Mouse (Mus musculus) E14TG2a.4 (cell line): ENCODE results near the gene Ttf1.

Experiments
- CTCF ChIP-seq: conservative IDR thresholded peaks from 2 replicates; pipeline ENCODE4 v1.5.1; 2014; ENCODE audit warnings: low read length
- NANOG ChIP-seq: IDR thresholded peaks from 2 replicates; pipeline ENCODE4 v1.6.1; 2014; ENCODE audit warnings: borderline replicate concordance, low read length, mixed read lengths
- POU5F1 ChIP-seq: IDR thresholded peaks from 2 replicates; pipeline ENCODE4 v1.6.1; 2014; ENCODE audit warnings: low read length, borderline replicate concordance

DNA sequence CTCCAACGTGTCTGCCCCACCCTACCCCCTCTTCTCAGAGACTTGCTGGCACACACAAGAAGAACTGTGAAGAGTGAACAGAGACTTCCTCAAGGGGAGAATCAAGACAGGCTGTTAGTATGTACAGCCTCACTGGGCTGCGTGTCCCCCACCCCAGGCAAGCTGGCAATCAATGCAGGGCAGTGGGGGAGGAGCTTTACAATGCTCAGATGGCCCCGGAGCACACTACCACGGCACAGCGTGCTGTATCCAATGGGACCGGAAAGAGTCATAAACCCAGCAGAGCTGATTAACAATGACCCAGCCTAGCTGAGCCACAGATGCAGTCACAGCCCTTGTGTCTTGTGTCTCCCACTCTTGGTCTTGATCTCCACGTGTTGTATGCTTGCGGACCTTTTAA lies 38.7 kb downstream of the Ttf1 start:
- TF ChIP-seq CTCF, result no peak
- TF ChIP-seq NANOG, result no peak
- TF ChIP-seq POU5F1, result no peak
